Mouse (Mus musculus): Measurements from ENCODE around the gene Dnlz.

- no peak for TF ChIP-seq EP300 (IDR thresholded peaks at IDR 0.05; ENCODE audit: low read depth)
- no peak for TF ChIP-seq CTCF (IDR thresholded peaks at IDR 0.05; ENCODE audit: low read depth)
These were observed 39.7 kb upstream of the Dnlz start for GRCm38 (mm10) chr2:26391617-26392016.

All from heart, postnatal 0 days (tissue).